Mouse (Mus musculus): ENCODE data around the gene Pkn3.

DNA sequence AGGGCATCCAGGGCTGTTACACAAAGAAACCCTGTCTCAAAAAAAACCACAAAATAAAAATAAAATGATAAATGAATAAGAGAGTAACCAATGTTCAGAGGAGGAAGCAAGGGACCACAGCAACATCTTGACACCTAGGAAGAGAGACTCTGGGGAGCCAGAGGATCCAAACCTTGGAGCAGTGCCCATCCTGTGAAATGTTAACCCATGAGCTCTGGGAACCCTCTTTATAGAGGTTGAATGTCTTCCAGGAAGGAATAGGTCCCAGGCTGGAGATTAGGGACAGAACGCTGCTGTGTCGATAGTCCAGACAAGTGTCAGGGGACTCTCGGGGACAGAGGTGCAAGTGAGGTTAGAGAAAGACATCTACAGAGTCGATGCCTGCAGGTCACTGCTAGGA, 42.8 kb downstream of the Pkn3 start:
- no peak for TF ChIP-seq E2F4 (IDR thresholded peaks at IDR 0.05; ENCODE audit: insufficient read depth)
- TF ChIP-seq USF1 (IDR thresholded peaks at IDR 0.05; ENCODE audit: low read depth), result no peak
- no peak for TF ChIP-seq MAX (IDR thresholded peaks at IDR 0.05; ENCODE audit: low read depth)
- TF ChIP-seq POLR2A (IDR thresholded peaks at IDR 0.05; ENCODE audit: insufficient read length, low read depth), result no peak
- TF ChIP-seq MYOG (IDR thresholded peaks at IDR 0.05; ENCODE audit: control insufficient read depth in 1 of 3, insufficient read depth in 1 of 3, insufficient read length in 2 of 3, low read depth in 2 of 3), result no peak
- TF ChIP-seq MYOD1 (IDR thresholded peaks at IDR 0.05; ENCODE audit: control insufficient read depth in 1 of 3, insufficient read length in 2 of 3, low read depth in 2 of 3), result no peak
